Mouse (Mus musculus) Patski (cell line): Measurements from ENCODE around the gene Ehd3. TPM values are rescaled to one million over a fixed set of nuclear protein-coding genes. Genes with fewer than 3 reads are reported as not detected.
"Not testable (repeated sequence)": the region's sequence is repeated elsewhere in the genome, so short reads cannot be mapped to it uniquely, and the experiment has no call there.

Experiments
- ATAC-seq: fragments of 100-300 bp; one replicate; pipeline ENCODE4 v1.8.0; 2021
- CTCF ChIA-PET: fragments of 350-600 bp; sonication (Branson Sonifier 250); formaldehyde crosslinking; loops from one replicate; lab custom pipeline; 2022; ENCODE audit warnings: inconsistent platforms; lab: Charles Lee
- POLR2A ChIA-PET: fragments of 350-600 bp; sonication (Branson Sonifier 250); formaldehyde crosslinking; loops from one replicate; lab custom pipeline; 2022; ENCODE audit warnings: antibody characterized with exemption, inconsistent platforms; lab: Charles Lee
- DNase-seq: peaks from one replicate; pipeline ENCODE4 v3.0.0-alpha.2; 2011; ENCODE audit warnings: low read depth, low spot score
- H3K27me3 ChIP-seq: fragments of 371-371 bp; one replicate; pipeline ENCODE4 v1.5.1; 2021
- CTCF ChIP-seq: fragments of 100-300 bp; IDR thresholded peaks from one replicate; pipeline ENCODE4 v1.5.1; 2021
- in situ Hi-C: fragments of 300-500 bp; cut with MboI; formaldehyde crosslinking; loops from 3 replicates; pipeline ENCODE4 v1.11.1; 2018; ENCODE audit warnings: low pct_unique_long_range_greater_than_20kb, mixed read lengths
- polyA plus RNA-seq: library from polyadenylated mRNA; unstranded; gene quantifications from one replicate; pipeline ENCODE4 v1.2.3, GENCODE M21; 2021

Ehd3 gene
- polyA plus RNA-seq, 1 experiment from 2014 or later, result 2.8 TPM

DNA sequence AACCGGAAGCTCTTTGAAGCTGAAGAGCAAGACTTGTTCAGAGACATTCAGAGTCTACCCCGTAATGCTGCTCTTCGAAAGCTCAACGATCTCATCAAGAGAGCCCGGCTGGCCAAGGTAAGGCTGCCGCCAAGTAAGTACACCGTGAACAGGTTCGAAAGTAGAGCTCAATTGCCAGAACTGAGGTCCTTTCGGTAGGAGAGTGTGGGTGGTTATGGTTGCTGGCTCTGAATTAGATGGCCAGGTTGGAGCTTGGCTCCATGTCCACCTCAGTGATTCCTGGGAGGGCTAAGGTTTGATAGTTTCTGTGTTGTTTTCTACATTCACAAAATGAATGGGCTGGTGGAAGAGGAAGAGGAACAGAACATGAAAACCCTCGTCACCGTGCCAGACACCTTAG, 23.5 kb downstream of the Ehd3 start:
- ATAC-seq (no peak), DNase-seq (no peak)
- CTCF ChIA-PET, result interaction anchor here (1.0 to 1.4 kb wide), 2 partner anchors 9 to 11 kb away, joined by 3 read pairs; no protein-coding TSS in a partner anchor
- no peaks in the 10 kb centered on the region for H3K27me3 ChIP-seq
- in situ Hi-C loops, result no loop called here
- no peak for TF ChIP-seq CTCF
- POLR2A ChIA-PET, result no interaction called here

DNA sequence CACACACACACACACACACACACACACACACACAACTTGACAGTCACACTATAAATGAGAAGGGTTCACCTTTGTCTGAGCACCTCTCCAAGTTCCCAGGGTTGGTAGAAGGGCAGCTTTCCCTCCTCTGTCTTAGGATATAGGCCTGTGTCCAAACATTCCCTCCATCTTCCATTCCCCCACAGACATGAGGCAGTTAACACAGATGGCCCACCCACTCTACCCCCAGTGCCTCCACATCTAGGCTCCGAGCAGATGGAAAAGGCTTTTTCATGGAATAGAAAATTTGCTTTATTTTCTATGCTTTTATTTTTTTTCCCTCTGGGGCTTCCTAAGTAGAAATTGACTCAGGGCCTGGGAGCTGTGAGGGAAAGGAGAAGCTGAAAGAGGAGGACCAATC, 26.6 kb downstream of the Ehd3 start:
- H3K27me3 ChIP-seq, result no peaks in the 10 kb centered on the region
- no peak for ATAC-seq
- ChIA-PET POLR2A (no interaction called here), CTCF (no interaction called here)
- in situ Hi-C loops, result no loop called here
- no peak for TF ChIP-seq CTCF
- no peak for DNase-seq

DNA sequence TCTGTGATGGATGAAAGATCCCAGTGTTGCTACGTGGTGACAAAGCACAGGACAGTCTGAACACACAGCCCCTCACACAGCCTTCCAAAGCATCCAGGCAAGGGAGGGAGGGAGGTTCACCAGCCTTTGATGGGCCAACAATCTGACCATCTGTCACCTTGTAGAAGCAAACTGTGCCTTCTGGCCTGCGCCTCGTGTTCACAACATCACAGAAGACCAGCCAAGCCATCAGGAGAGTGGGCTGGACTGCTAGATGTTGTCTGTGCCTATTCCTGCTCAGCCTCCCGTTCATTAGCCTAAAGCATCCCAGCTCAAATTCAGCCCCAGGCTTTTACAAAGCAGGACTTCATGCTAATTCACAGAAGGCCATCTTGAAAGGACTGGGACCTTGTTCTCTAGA, 27.5 kb downstream of the Ehd3 start:
- CTCF ChIA-PET, result no interaction called here
- no peaks in the 10 kb centered on the region for H3K27me3 ChIP-seq
- in situ Hi-C loops, result no loop called here
- no peak for ATAC-seq
- POLR2A ChIA-PET, result no interaction called here
- no peak for DNase-seq
- TF ChIP-seq CTCF, result no peak

DNA sequence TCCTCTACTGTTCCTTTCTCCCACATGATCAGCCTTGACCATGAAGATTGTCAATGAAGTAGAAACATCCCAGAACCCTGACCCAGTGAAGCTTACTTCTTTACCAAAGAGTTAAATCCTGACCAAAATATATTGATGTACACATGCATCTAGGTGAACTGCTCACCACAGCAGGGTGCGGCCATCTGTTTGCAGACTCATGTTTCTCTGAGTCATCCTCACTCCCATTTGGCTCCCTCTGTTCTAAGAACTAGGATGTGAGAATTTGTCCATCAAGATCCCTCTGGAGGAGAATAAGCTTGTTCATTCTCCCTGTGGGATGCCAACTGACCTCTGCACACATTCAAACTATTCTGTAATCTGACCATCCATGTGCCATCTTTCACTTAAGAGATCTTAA, 29.0 kb downstream of the Ehd3 start:
- CTCF ChIA-PET, result no interaction called here
- H3K27me3 ChIP-seq, result no peaks in the 10 kb centered on the region
- DNase-seq, result no peak
- no peak for ATAC-seq
- POLR2A ChIA-PET, result no interaction called here
- in situ Hi-C loops, result no loop called here
- TF ChIP-seq CTCF, result no peak

DNA sequence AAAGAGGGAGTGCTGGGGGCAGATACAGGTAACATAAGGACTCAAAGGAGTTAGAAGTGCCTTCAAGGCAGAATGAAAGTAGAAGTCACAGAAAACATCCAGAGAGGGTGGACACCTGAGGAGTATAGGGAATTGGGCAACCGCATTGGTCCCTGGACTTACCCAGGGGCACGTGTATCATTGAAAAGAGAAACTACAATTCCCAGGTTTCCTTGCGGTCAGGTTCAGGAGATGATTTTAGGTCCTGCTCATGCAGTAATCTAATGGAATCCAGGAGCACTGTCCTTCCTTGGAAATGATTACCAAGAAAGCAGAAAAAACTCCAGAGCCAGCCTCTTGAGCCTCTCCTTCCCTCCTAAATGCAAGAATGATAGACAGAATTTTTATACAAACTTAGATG, 29.5 kb downstream of the Ehd3 start:
- ChIA-PET POLR2A (no interaction called here), CTCF (no interaction called here)
- in situ Hi-C loops, result no loop called here
- TF ChIP-seq CTCF, result no peak
- H3K27me3 ChIP-seq, result no peaks in the 10 kb centered on the region
- ATAC-seq (no peak), DNase-seq (no peak)

DNA sequence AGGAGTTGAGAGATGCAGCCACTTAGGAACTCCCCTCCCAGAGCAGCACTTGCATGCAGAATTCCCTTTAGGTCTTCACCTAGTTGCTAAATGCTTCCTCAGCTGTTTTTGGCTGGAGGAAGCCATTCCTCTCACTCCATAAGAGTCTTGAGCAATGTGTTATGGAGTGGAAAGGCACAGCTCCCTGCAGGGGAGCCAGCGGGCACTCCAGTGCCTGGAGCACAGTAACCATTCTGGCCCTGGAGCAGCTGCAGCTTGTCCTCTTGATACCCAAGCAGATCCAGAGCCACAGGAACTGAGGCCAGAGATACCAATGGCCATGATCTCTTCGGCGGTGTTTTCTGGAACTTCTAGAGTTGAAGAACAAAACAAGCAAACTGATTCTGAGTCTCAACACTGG, 32.7 kb downstream of the Ehd3 start:
- POLR2A ChIA-PET, result no interaction called here
- no peak for DNase-seq
- no peaks in the 10 kb centered on the region for H3K27me3 ChIP-seq
- ATAC-seq, result peak; percentile 65
- TF ChIP-seq CTCF, result no peak
- CTCF ChIA-PET, result interaction anchor here (0.7 kb wide), 1 partner anchor 9 kb away, joined by 3 read pairs; no protein-coding TSS in a partner anchor
- in situ Hi-C loops, result no loop called here

DNA sequence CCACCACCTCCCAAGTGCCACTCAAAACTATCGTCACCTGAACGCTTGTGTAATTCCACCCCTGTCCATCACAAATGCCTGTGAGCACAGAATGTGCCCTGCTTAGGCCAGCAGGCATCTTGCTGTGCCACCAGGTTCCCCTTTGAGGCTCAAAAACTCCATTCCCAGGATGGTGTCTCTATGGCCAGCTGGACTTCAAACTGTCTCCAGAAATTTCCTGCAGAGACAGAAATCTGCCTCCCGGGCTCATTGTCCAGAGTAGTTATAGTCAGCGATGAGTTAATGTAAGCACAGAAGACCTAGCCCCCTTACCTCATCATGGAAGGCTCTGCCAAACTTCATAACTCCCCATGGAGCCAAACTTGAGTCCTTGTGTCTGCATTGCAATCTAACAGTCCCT, 33.3 kb downstream of the Ehd3 start:
- POLR2A ChIA-PET, result interaction anchor here (1.7 kb wide), 1 partner anchor 11 kb away, joined by 3 read pairs; no protein-coding TSS in a partner anchor
- no peaks in the 10 kb centered on the region for H3K27me3 ChIP-seq
- in situ Hi-C loops, result no loop called here
- DNase-seq (no peak), ATAC-seq (no peak)
- CTCF ChIA-PET, result interaction anchor here (0.7 kb wide), 1 partner anchor 9 kb away, joined by 3 read pairs; no protein-coding TSS in a partner anchor
- no peak for TF ChIP-seq CTCF

DNA sequence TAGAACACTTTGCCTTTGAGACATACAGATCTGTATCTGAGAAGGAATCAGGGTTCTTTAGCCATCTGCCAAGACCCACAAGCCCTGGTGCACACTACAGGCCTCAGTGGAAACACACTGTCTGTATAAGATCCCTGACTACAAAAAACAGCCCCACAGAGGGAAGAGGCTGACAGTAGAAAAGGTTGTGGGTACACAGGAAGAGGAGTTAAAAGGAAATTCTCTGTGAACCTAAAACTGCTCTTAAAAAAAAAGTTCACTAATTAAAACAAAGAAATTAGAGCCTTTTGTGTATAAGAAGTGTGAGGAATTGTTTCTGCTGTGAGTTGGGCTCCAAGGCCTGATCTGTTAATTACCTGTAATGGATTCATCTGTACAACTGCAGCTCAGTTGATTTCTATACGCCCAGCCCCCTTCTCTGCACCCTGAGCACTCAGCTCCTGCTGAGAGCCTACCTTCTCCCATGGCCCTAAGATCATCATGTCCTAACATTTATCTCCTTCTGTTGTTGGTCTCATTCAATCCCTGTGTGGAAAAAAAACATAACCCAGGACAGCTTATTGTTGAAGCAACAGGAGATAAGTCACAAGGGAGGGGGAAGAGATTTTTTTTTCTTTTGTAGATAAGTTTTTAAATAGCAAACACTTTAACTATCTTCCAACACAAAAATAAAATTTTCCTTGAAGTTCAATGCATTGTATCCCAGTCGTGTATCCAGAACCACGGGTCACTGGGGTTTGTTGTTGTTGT, 35.3 kb downstream of the Ehd3 start:
- ATAC-seq, result no peak

DNA sequence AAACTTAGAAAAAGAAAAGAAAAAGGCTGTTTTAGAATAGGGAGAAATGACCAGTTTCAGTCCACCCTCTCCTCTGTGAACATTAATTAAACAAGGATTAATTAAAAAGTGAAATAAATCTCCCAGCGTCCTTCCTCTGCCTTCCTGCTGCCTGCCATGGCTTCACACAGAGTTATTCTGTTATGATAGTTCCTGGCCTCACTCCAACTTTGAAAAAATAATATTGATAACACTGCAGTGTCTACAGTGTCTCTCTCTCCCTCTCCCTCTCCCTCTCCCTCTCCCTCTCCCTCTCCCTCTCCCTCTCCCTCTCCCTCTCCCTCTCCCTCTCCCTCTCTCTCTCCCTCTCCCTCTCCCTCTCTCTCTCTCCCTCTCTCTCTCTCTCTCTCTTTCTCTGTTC, 35.9 kb downstream of the Ehd3 start:
- CTCF ChIA-PET, ATAC-seq, DNase-seq, POLR2A ChIA-PET, H3K27me3 ChIP-seq, in situ Hi-C loops: not testable (repeated sequence)

More for the DNA sequence above, 35.3 kb downstream of the Ehd3 start:
- DNase-seq, result no peak
- CTCF ChIA-PET, result no interaction called here
- in situ Hi-C loops, result no loop called here
- no peaks in the 10 kb centered on the region for H3K27me3 ChIP-seq
- POLR2A ChIA-PET, result no interaction called here
- no peak for TF ChIP-seq CTCF

DNA sequence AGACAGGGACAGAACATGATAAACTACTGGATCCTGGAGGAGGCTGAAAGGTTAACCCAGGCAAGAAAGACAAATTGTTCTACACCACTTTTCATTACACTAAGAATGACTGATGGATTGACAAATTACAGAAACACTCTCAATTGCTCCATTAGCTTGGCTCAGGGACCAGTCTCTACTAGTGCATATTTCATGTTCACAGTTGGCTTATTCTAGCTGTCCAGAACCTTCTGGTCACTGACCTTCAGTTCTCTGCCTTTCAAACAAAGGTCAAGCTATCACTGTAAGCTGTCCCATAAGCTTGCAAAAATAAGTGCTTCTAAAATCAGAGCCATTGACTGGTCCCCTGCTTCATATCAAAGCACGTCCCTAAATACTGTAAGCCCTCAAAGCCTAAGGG, 39.0 kb downstream of the Ehd3 start:
- no peak for TF ChIP-seq CTCF
- in situ Hi-C loops, result no loop called here

DNA sequence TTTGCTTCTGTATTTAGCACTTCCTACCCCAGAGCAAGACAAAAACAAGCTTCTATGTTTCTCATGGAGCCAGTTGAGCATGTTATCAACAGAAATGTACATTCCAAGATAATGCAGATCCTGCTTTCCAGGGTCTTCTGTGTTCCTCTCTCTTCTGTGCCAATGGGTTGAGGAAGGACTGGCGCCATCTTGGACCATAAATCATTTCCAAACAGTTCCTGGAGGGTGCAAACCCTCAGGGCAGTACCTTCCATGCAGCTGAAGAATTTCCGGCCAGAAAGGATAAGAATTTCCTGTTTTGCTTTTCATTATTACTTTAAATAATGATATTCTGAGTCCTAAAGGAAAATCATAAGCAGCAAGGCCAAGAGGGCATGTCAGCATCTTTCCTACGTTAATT, 41.7 kb downstream of the Ehd3 start:
- ChIA-PET POLR2A (no interaction called here), CTCF (no interaction called here)
- DNase-seq, result no peak
- no peaks in the 10 kb centered on the region for H3K27me3 ChIP-seq
- in situ Hi-C loops, result no loop called here
- ATAC-seq, result no peak
- TF ChIP-seq CTCF, result no peak

More for the DNA sequence above, 39.0 kb downstream of the Ehd3 start:
- ChIA-PET CTCF (no interaction called here), POLR2A (no interaction called here)
- no peak for ATAC-seq
- no peak for DNase-seq
- H3K27me3 ChIP-seq, result no peaks in the 10 kb centered on the region

DNA sequence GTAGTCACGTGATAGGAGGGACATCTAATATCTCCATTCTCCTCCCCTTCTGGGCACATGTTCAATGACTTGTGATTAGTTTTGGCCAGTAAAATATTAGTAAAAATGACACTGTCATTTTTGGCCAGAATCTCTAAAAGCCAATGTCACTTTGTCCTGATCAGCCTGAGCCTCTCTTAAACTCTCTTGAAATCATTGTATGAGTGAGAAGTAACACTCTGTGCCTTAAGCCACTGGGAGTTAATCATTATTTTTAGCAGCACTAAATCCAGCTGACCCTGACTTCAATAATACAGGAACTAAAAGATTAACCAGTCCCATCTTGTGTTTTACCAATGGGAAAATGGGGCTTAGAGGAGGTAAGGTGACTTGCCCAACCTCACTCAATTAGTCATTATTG, 43.5 kb downstream of the Ehd3 start:
- H3K27me3 ChIP-seq, result no peaks in the 10 kb centered on the region
- POLR2A ChIA-PET, result no interaction called here
- DNase-seq (no peak), ATAC-seq (no peak)
- CTCF ChIA-PET, result no interaction called here
- in situ Hi-C loops, result no loop called here
- TF ChIP-seq CTCF, result no peak
